Mouse (Mus musculus) urinary bladder, postnatal 25 days (tissue): Measurements from ENCODE around the gene Lonrf3.

ENCODE experiments used
- DNase-seq: peaks from one replicate; pipeline ENCODE4 v3.0.0; 2022; ENCODE audit warnings: low spot score

Gene Lonrf3

GRCm38 (mm10) chrX:36328271-36329039 lies at the start of gene Lonrf3:
TSS of gene Lonrf3 (plus strand) at chrX:36328353.
- peak; percentile 57 for DNase-seq

- DNase-seq: no peak
Observed at GRCm38 (mm10) chrX:36278750-36279149, 49.4 kb upstream of the Lonrf3 start.

- DNase-seq: no peak
Observed at GRCm38 (mm10) chrX:36311420-36311819, 16.7 kb upstream of the Lonrf3 start.

DNA sequence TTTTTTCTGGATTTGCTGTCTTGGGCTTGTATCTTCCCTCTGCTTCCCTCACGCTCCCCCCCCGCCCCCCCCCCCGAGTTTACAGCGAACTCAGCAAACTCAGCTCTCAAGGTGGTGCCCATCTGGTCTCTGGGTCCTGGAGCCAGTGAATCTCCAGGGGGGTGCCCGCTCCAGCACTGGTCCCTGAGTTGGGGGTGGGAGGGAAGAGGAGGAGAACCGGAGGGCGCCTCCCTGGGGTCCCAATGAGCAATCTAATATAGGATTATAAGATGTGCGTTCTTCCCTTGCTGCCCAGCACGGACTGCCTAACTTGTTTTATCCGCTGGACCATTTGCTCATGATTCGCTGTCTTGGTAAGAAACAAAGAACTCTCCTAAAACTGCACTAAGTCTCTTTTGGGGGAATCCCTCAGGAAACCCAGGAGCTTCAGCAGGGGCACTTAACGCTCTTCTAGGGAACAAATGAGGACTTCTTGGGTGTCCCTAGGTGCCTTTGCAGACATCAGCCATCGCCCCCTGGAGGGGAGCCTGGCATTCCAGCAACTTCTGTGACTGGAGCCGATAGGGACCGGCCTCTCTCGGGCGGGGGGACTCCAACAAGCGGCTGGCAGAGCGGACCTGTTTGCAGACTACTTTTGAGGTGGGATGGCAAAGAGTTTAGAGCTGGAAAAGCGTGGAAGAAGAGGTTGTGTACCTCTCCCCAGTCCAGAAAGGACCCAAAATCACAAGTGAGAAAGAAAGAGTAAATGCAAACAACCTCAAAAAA lies 480 bp upstream of the Lonrf3 start:
- DNase-seq: no peak

DNA sequence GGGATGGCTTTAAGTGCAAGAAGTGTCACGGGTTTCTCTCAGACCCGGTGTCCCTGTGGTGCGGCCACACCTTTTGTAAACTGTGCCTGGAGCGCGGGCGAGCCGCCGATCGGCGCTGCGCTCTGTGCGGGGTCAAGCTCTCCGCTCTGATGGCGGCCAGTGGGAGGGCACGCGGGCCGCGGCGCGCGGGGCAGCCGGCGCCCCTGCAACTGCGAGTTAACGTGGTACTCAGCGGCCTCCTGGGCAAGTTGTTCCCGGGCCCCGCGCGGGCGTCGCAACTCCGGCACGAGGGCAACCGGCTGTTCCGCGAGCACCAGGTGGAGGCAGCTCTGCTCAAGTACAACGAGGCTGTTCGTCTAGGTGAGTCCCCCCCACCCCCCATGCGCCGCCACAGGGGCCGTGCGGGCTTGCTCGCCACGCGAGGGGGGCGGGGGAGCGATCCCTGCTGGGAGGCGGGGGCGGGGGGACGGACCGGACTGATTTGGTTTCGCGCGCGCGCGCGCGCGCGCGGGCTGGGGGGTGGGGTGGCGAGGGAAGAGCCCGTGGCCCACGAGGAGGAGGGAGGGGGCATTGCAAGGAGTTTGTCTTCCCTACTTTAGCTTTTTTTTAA lies 992 bp downstream of the Lonrf3 start:
- DNase-seq: peak; percentile 8

- peak; percentile 44 for DNase-seq
Observed at GRCm38 (mm10) chrX:36329849-36330411, 1.8 kb downstream of the Lonrf3 start.

DNA sequence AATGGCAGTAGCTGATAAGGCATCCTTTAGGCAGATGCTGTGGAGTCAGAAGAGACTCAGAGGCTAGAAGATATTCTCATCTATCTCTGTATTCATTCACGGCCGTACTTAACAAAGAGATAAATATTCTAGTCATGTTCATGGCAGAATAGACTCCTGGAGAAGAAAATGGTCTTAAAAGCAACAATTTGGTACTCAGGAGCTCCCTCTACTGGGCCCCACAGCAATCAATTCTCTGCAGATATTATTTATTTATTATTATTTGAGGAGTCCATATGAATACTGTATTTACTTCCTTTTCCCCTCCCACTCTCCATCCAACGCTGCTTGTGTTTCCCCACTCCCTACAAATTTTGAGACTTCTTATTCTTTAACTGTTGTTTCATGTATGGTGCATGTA lies 24.3 kb downstream of the Lonrf3 start:
- DNase-seq: peak; percentile 8

DNA sequence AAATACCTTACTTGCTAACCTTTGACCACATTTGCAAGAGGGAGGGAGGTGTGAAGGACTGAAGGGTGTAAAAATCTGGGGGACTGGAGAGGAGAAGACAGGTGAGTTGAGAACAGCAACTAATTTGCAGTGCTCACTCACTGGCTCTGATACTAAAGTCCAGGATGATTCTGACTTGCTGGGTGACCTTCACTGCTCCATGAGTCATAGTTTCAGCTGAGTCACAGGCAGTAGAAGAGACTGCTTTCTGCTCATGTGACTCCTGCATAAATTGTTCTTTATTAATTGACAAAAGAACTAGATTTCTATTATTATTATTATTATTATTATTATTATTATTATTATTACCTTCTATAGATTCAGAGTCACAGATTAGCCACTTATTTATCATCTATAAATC lies 57.2 kb downstream of the Lonrf3 start:
- DNase-seq: no peak

DNA sequence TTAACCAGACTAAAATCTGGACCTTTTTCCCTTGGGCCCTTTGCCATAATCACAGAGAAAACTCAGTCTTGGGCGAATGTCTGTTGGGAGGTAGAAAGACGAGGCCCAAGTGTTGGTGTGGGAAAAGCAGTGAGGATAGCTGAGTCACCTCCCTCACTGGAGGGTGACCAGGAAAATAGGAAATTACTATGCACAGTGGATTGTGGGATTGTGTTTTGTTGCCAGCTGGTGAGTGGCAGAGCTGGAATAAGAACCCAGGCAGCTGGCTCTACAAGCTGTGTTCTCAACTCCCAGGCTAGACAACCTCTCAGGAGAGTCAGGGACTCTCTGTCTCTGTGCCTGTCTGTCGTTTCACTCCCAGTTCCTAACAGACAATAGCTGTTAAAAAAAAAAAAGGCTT lies 61.8 kb downstream of the Lonrf3 start:
- DNase-seq: no peak

DNA sequence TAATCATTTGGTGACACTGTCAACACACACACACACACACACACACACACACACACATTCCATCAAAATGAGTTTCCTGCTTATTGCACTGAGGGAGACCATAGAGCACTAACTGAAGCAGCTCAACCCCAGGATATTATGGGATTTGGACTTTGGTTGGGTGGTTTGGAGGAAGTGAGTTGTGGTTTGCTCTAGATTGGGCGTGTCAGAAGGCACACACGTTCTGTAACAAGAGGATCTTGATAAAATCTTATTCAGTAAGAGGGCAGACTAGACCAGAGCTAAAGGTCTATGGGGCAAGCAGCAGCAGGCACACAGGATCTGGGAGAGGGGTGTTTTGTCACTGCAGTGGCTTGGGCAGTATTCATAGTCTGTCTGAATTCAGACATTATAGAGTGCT lies 62.4 kb downstream of the Lonrf3 start:
- DNase-seq: no peak

DNA sequence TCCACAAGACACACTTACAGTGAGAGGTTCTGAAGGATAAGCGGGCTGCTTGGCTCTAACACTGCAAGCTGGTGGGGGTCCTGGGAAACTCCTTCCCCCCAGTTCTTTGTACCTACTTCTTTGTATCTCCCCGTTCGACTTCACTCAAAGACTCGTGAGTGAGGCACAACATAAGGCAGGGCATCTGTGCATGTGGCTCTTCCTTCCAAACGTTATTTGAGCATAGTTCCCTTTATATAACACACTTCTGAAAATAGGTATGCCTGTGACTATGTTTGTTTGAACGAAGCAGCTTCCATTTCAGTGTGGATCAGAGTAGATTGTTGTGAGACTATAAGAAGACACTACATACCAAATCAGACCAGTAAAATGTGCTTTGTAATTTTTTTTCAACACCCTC lies 64.5 kb downstream of the Lonrf3 start:
- DNase-seq: no peak

DNA sequence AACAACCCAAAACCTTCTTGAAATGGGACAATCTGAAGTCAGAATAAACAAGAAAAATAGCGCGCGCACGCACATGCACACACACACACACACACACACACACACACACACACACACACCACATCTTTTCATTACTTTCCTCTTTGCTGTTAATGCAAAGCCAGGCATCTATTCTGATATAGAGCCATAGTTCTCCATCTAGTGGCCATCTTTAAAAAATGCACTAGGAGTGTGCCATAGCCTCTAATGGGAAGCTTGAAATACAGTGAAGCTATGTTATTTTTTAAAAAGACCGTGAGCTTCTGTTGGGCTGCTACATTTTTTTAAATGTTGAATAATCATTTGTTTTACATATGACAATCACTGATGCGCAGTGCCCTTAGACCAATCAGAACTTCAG lies 65.1 kb downstream of the Lonrf3 start:
- DNase-seq: no peak

- no peak for DNase-seq
Observed at GRCm38 (mm10) chrX:36400980-36401379, 72.8 kb downstream of the Lonrf3 start, which contains the start of gene Gm6268. TSS of gene Gm6268 (plus strand) at chrX:36401280.

DNA sequence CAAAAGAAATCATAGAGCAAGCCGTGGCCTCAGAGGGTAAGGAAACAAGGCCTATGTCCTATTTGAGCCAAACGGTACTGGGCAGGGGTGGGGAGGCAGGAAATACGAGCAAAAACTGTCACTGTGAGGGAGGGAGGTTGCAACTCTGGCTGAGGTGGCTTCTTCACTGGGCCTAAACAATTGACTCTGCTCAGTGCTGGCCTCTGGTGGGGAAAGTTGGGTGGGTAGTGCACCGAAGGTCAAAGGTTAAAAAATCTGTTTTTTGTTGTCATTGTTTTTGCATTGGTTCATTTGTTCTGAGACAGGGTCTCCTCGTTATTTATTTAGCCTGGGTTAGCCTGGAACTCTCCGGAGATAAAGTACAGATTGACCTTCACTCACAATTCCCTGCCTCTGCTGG lies 74.2 kb downstream of the Lonrf3 start:
- no peak for DNase-seq
